ENCODE assay signal across 7 mouse cellular contexts in genomic region chr11:96198642-96199041, GRCm38 (mm10). TPM values are rescaled to one million over a fixed set of nuclear protein-coding genes. Genes with fewer than 3 reads are reported as not detected.
A peak's percentile ranks its signal among the peaks of the same experiment; 100 is the strongest.
DNase-seq lines count a peak whose midpoint lies in the region; ATAC-seq lines count a peak whose summit lies in the region.

No protein-coding gene starts in this region.

- DNase-seq in kidney, adult 8-10 months = peak; percentile 11 to 40
- DNase-seq in 3T3-L1 (ENCODE audit: low read depth, low spot score) = peak; percentile 56
- peak; percentile 47 for DNase-seq in CD4-positive helper T cell, adult 2 months (ENCODE audit: low read depth, low spot score)
- peak; percentile 80 for DNase-seq in induced T-regulatory cell, adult 2 months (ENCODE audit: low read depth)
- peak; percentile 48 for DNase-seq in thymus, postnatal 14 days
- no peak for DNase-seq in urinary bladder, postnatal 4 days (ENCODE audit: low spot score in 2 of 2)

- H3K27me3 ChIP-seq in kidney, embryonic 16.5 days (ENCODE audit: insufficient read depth, low read length) = peaks cover 99% of the 10 kb centered on the region

- H3K27ac ChIP-seq in kidney, embryonic 16.5 days (ENCODE audit: low read length) = no peak overlapping the region

- H3K9me3 ChIP-seq in kidney, embryonic 16.5 days (ENCODE audit: low read length) = no peaks in the 10 kb centered on the region

- H3K4me3 ChIP-seq in kidney, embryonic 16.5 days (ENCODE audit: low read length) = no peak overlapping the region

- no peak overlapping the region for H3K4me2 ChIP-seq in kidney, embryonic 16.5 days (replicated peaks; ENCODE audit: low read depth, low read length)

- no peaks in the 10 kb centered on the region for H3K36me3 ChIP-seq in kidney, embryonic 16.5 days (ENCODE audit: insufficient read depth, low read length)

- H3K9ac ChIP-seq in kidney, embryonic 16.5 days (replicated peaks; ENCODE audit: low read length) = no peak overlapping the region

- WGBS in kidney, embryonic 16.5 days = under 1% methylated on average over 12 of the region's 12 CpGs

- no peak for ATAC-seq in kidney, embryonic 16.5 days (ENCODE audit: low FRiP score, low TSS enrichment)

- H3K4me1 ChIP-seq in kidney, embryonic 16.5 days (ENCODE audit: insufficient read depth, low read length) = peaks cover 8% of the 10 kb centered on the region; the same call in 1 of the 2 replicates

RNA-seq across cellular contexts. Expression of gene Hoxb13, which starts 4.5 kb away (rescaled TPM):
- not detected in 2 replicates for polyA plus RNA-seq in kidney, embryonic 16.5 days (2015; fragmentation: Nextera tagmentation; extraction: Ambion mirVana)

Comparison
In these comparisons a context has a peak if more than half of its experiments do, and no peak if none do; other contexts are left out.
1. DNase-seq: peak in kidney, adult 8-10 months (2 of 2), 3T3-L1 (single experiment), CD4-positive helper T cell, adult 2 months (single experiment), induced T-regulatory cell, adult 2 months (single experiment) and thymus, postnatal 14 days (single experiment); none in urinary bladder, postnatal 4 days (0 of 2).